Mouse (Mus musculus) lung, postnatal 0 days (tissue): ENCODE results near the gene Slc41a2. TPM values are rescaled to one million over a fixed set of nuclear protein-coding genes. Genes with fewer than 3 reads are reported as not detected.

ENCODE experiments used
- ATAC-seq: fragments of 200-750 bp; cut with Nextera tagmentation; 2 replicates; pipeline ENCODE4 v1.8.0; 2017; ENCODE audit warnings: moderate library complexity
- DNase-seq: peaks from one replicate; pipeline ENCODE4 v3.0.0-alpha.2; 2016; ENCODE audit warnings: low spot score
- H3K27ac ChIP-seq: fragments of 300-500 bp; sonication (generic); 2 replicates; pipeline ENCODE4 v1.5.1; 2014; ENCODE audit warnings: antibody characterized with exemption, mild to moderate bottlenecking, low read length, mixed read lengths
- H3K27me3 ChIP-seq: fragments of 300-500 bp; sonication (generic); replicated peaks from 2 replicates; pipeline ENCODE4 v1.6.1; 2014; ENCODE audit warnings: low read length, mixed read lengths; ENCODE audit not compliant: insufficient read depth
- H3K36me3 ChIP-seq: fragments of 300-500 bp; sonication (generic); 2 replicates; pipeline ENCODE4 v1.6.1; 2014; ENCODE audit warnings: low read length, mixed read lengths; ENCODE audit not compliant: insufficient read depth
- H3K4me1 ChIP-seq: fragments of 300-500 bp; sonication (generic); 2 replicates; pipeline ENCODE4 v1.6.1; 2014; ENCODE audit warnings: antibody characterized with exemption, low read depth, low read length, mixed read lengths; ENCODE audit not compliant: insufficient read depth
- H3K4me2 ChIP-seq: fragments of 300-500 bp; sonication (generic); replicated peaks from 2 replicates; pipeline ENCODE4 v1.6.1; 2014; ENCODE audit warnings: low read depth, mild to moderate bottlenecking, low read length, moderate library complexity, mixed read lengths
- H3K4me3 ChIP-seq: fragments of 300-500 bp; sonication (generic); 2 replicates; pipeline ENCODE4 v1.5.1; 2014; ENCODE audit warnings: low read depth, low read length
- H3K9ac ChIP-seq: fragments of 300-500 bp; sonication (generic); replicated peaks from 2 replicates; pipeline ENCODE4 v1.6.1; 2014; ENCODE audit warnings: low read depth, mild to moderate bottlenecking
- H3K9me3 ChIP-seq: fragments of 300-500 bp; sonication (generic); 2 replicates; pipeline ENCODE4 v1.6.1; 2016; ENCODE audit warnings: low read length, mixed read lengths
- CTCF ChIP-seq: IDR thresholded peaks from 2 replicates; pipeline ENCODE4 v1.5.1; 2016; ENCODE audit warnings: antibody characterized with exemption, mild to moderate bottlenecking
- EP300 ChIP-seq: IDR thresholded peaks from 2 replicates; pipeline ENCODE4 v1.6.1; 2016; ENCODE audit warnings: antibody characterized with exemption, mild to moderate bottlenecking, control low read depth
- WGBS: fragments of 180-500 bp; shearing (Covaris S2); extraction: QIAGEN DNeasy Blood & Tissue Kit; methylation state at CpG from one replicate; pipeline ENCODE4 v1.1.7; 2014; 5-methylcytosine and 5-hydroxymethylcytosine counted together
- polyA plus RNA-seq: library from polyadenylated mRNA; unstranded; fragments of >200 nt; fragmentation: Nextera tagmentation; extraction: Ambion mirVana; gene quantifications from 2 replicates; pipeline ENCODE4 v1.2.1, GENCODE M21; 2015

The Slc41a2 gene
- polyA plus RNA-seq, 1 experiment from 2014 or later: 1.2 TPM

GRCm38 (mm10) chr10:83233967-83234366, 103.7 kb downstream of the Slc41a2 start:
- Histone ChIP-seq H3K36me3 (no peaks in the 10 kb centered on the region), H3K27ac (no peak overlapping the region), H3K27me3 (no peaks in the 10 kb centered on the region), H3K4me1 (no peaks in the 10 kb centered on the region), H3K9me3 (no peaks in the 10 kb centered on the region), H3K4me3 (no peak overlapping the region), H3K4me2 (no peak overlapping the region), H3K9ac (no peak overlapping the region)
- peak; percentile 19 for DNase-seq
- TF ChIP-seq EP300 (no peak), CTCF (no peak)
- peak; percentile 23; the same call in 1 of the 2 replicates for ATAC-seq
- 51% methylated on average over 3 of the region's 3 CpGs for WGBS

GRCm38 (mm10) chr10:83228626-83229025, 109.1 kb downstream of the Slc41a2 start:
- Histone ChIP-seq H3K4me3 (no peak overlapping the region), H3K27me3 (no peaks in the 10 kb centered on the region), H3K4me2 (no peak overlapping the region), H3K4me1 (no peaks in the 10 kb centered on the region), H3K9me3 (no peaks in the 10 kb centered on the region), H3K27ac (no peak overlapping the region), H3K9ac (no peak overlapping the region), H3K36me3 (no peaks in the 10 kb centered on the region)
- DNase-seq: no peak
- no peak for TF ChIP-seq CTCF
- no peak for TF ChIP-seq EP300
- ATAC-seq: no peak
- WGBS: 42% methylated on average over 4 of the region's 4 CpGs

GRCm38 (mm10) chr10:83224999-83225398, 112.7 kb downstream of the Slc41a2 start:
- Histone ChIP-seq H3K27me3 (no peaks in the 10 kb centered on the region), H3K36me3 (no peaks in the 10 kb centered on the region), H3K4me2 (no peak overlapping the region), H3K9ac (no peak overlapping the region), H3K4me1 (no peaks in the 10 kb centered on the region), H3K4me3 (no peak overlapping the region), H3K27ac (no peak overlapping the region), H3K9me3 (no peaks in the 10 kb centered on the region)
- DNase-seq: peak; percentile 50
- TF ChIP-seq EP300: no peak
- TF ChIP-seq CTCF: peak; percentile 78
- no peak for ATAC-seq
- WGBS: 45% methylated on average over 3 of the region's 3 CpGs

GRCm38 (mm10) chr10:83220847-83221246, 116.8 kb downstream of the Slc41a2 start:
- Histone ChIP-seq H3K4me1 (no peaks in the 10 kb centered on the region), H3K4me3 (no peak overlapping the region), H3K9me3 (no peaks in the 10 kb centered on the region), H3K36me3 (no peaks in the 10 kb centered on the region), H3K4me2 (no peak overlapping the region), H3K9ac (no peak overlapping the region), H3K27ac (no peak overlapping the region), H3K27me3 (no peaks in the 10 kb centered on the region)
- ATAC-seq (no peak), DNase-seq (no peak)
- TF ChIP-seq EP300: no peak
- no peak for TF ChIP-seq CTCF
- 64% methylated on average over 3 of the region's 3 CpGs for WGBS

- no peaks in the 10 kb centered on the region for H3K4me1 ChIP-seq
- 84% methylated on average over 10 of the region's 10 CpGs for WGBS
- no peaks in the 10 kb centered on the region for H3K36me3 ChIP-seq
- TF ChIP-seq CTCF (no peak), EP300 (no peak)
- H3K4me3 ChIP-seq: no peak overlapping the region
- H3K9me3 ChIP-seq: no peaks in the 10 kb centered on the region
- H3K4me2 ChIP-seq: no peak overlapping the region
- DNase-seq (no peak), ATAC-seq (no peak)
- no peak overlapping the region for H3K9ac ChIP-seq
- no peaks in the 10 kb centered on the region for H3K27me3 ChIP-seq
- H3K27ac ChIP-seq: no peak overlapping the region
Observed at GRCm38 (mm10) chr10:83220217-83220616, 117.5 kb downstream of the Slc41a2 start.

GRCm38 (mm10) chr10:83219729-83220128, 118.0 kb downstream of the Slc41a2 start:
- no peak overlapping the region for H3K9ac ChIP-seq
- 27% methylated on average over 12 of the region's 12 CpGs for WGBS
- no peak overlapping the region for H3K27ac ChIP-seq
- ATAC-seq (peak; percentile 41), DNase-seq (peak; percentile 65)
- H3K4me2 ChIP-seq: no peak overlapping the region
- no peaks in the 10 kb centered on the region for H3K4me1 ChIP-seq
- H3K36me3 ChIP-seq: no peaks in the 10 kb centered on the region
- H3K9me3 ChIP-seq: no peaks in the 10 kb centered on the region
- TF ChIP-seq CTCF: peak; percentile 86
- TF ChIP-seq EP300: no peak
- H3K4me3 ChIP-seq: no peak overlapping the region
- no peaks in the 10 kb centered on the region for H3K27me3 ChIP-seq

GRCm38 (mm10) chr10:83218778-83219177, 118.9 kb downstream of the Slc41a2 start:
- H3K27ac ChIP-seq: no peak overlapping the region
- 62% methylated on average over 2 of the region's 2 CpGs for WGBS
- H3K9ac ChIP-seq: no peak overlapping the region
- no peaks in the 10 kb centered on the region for H3K9me3 ChIP-seq
- ATAC-seq: no peak
- no peak for DNase-seq
- TF ChIP-seq EP300 (no peak), CTCF (no peak)
- no peak overlapping the region for H3K4me2 ChIP-seq
- H3K4me3 ChIP-seq: no peak overlapping the region
- no peaks in the 10 kb centered on the region for H3K27me3 ChIP-seq
- H3K4me1 ChIP-seq: no peaks in the 10 kb centered on the region
- no peaks in the 10 kb centered on the region for H3K36me3 ChIP-seq
